Mouse (Mus musculus) 416B (cell line): ENCODE measurements at regions not wholly inside any gene's neighbourhood (a gene's known extent, or its start where the extent isn't known, plus 50 kb on each side); places are given as distances from the start of the nearest gene placed in this dataset.

Experiments used
- DNase-seq: peaks from one replicate; pipeline ENCODE4 v3.0.0; 2011; ENCODE audit warnings: low read depth

DNA sequence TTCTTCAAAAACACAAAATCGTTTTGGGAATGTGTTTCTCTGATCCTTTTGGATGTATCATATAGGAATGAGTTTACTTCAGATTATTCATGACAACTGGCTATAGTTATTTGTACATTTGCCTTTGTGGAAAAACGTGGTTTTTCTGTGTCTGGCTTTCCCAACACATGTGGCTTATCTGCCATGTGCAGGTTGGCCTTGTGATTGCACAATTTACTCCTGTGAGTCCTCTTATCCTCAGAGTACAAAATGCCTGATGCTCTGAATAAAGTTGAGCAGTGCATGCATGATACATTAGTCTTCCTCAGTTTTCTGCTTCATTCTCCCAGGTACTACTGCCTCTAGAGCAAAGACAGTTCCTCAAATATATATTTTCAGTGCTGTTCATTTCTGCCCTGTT lies 881.6 kb downstream of the Lrfn5 start:
- peak; percentile 39 for DNase-seq

DNA sequence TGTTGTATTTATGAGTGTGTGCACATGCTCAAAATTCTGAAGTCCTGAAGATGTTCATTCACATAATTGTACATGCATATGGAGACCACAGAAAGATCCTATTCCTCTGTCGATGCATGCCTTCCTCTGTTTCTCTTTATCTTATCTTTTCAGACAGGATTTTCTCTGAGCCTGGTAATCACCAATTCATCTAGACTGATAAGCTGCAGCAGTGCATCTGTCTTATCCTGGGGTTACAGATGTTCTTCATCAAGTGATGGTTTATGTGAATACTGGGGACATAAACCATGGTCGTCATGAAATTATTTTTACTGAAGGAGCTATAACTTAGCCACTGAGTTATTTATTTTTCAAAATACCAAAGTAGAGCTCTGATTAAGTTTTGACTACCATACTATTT lies 905.7 kb downstream of the Lrfn5 start:
- no peak for DNase-seq

DNA sequence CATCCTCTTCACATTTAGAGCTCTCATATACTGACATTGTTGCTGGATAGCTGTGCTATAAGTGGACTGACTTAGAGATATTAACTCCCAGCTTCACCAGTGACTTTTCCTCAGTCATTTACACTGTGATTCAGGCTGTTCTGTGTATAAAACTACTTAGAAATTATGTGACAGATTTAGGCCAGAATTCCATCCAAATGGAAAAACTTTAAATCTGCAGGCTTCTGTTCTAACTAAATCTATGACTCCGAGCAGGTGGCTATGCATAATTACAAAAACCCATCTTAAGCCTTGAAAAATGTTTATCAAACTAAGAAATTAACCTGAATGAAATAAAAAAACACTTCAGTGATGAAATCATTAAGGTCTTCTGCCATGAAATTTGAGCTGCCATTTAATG lies 927.7 kb downstream of the Lrfn5 start:
- no peak for DNase-seq

DNA sequence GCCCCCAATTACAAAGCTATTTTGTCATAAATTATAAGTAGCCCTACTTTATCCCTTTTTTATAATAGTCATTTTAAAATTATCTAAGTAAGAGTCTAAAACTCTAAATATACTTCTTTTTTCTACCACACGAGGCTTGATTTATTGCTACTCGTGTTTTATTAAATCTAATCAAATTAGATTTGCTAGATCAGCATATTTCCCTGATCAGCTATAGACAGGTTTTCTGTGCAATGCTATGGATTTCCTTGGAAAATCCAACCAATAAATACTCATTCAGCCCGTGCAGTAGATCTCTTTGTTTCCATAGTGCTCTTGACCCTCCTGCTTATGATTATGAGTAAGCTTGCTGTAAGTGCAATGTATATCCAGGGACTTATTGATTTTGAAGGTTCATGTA lies 960.4 kb downstream of the Lrfn5 start:
- DNase-seq = no peak

DNA sequence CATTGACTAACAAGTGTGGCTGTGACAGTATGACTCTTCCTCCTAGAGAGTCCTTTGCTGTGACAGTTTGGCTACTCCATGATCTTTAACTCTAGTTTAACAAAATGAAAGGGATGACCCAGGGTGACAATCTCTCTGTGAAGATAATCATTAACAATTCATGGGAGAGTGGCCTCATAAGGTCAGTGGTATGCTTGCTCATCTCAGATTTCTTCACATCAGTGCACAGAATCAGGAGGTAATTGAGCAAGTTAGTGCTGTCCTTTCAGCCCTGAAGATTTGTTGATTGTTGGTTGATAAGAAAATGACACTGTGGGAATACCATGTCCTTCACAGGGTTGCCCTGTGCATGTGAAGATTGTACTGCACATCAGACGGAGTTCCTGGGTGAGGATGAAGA lies 1005.6 kb downstream of the Lrfn5 start:
- no peak for DNase-seq

DNA sequence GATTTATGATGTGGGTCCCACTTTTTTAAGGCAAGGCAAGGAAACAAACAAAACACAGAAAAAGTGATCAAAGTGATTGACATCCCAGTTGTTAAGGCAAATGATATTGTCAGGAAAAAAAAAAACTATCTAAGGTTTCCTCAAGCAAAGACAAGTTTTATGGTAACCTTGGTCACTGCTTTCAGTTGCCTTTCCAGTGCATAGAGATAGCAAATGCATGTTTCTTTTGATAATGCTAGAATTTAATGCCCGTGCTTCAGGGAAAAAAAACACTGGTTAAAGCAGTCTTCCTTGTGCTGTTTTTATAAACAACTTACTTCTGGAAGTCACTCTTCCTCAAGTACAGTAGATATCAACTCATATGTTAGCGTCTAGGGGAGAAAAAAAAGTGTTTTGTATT lies 1029.4 kb downstream of the Lrfn5 start:
- DNase-seq = no peak

DNA sequence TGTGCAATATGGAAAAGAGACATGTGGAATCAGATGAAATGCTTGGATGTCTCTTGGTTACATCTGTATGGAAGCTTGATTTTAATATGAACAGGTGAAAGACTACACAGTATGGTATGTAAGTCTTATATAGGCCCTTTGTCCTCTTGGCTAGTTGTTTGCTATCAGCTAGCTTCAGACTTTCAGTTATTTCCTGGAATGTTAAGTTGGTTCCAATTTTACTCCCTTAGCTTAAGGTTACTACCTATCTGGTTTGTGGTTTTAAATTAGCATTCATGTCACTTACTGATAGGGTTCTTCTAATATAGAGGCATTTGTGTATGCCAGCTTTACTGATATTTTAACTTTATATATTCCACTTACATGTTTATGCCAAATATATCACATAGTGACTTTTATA lies 1031.7 kb downstream of the Lrfn5 start:
- DNase-seq = peak; percentile 31

DNA sequence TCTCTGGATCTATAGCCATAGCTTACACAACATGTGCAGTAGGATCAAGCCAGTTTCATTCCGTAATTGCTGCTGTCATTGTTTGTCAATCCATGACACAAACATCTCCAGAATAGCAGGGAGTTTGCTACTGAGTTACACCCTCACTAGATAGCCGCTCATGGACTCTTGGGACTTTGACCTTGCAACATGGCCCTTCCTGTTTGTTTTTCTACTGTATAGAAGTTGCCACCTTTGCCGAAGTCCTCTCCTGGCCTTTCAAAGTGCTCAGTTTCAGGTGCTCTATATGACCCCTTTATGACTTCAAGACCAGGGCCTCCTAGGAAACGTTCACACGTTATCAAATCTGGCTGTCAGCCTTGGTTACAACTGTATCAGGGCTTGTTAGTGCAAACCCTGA lies 1040.8 kb downstream of the Lrfn5 start:
- DNase-seq = no peak
